Mouse (Mus musculus) cerebellum, adult 2 months (tissue): ENCODE measurements around the gene Gm20877.
"Not testable (repeated sequence)": the region's sequence is repeated elsewhere in the genome, so short reads cannot be mapped to it uniquely, and the experiment has no call there.

ENCODE experiments used
- CTCF ChIP-seq: fragments of 200-500 bp; IDR thresholded peaks from 2 replicates; pipeline ENCODE4 v1.5.1; 2011; ENCODE audit warnings: low read depth, mild to moderate bottlenecking, control low read depth, low read length, moderate library complexity, borderline replicate concordance; ENCODE audit not compliant: insufficient read depth
- POLR2A ChIP-seq: fragments of 200-500 bp; IDR thresholded peaks from 2 replicates; pipeline ENCODE4 v1.6.1; 2011; ENCODE audit warnings: low read length, control low read depth, borderline replicate concordance; ENCODE audit not compliant: insufficient read depth

GRCm38 (mm10) chrY:17093573-17093972 is at the start of gene Gm20877:
- not testable (repeated sequence) for TF ChIP-seq CTCF, POLR2A
